Mouse (Mus musculus) 3T3-L1 (cell line): ENCODE measurements around the gene Arrdc5.
"Not testable (repeated sequence)": the region's sequence is repeated elsewhere in the genome, so short reads cannot be mapped to it uniquely, and the experiment has no call there.

Experiments used
- DNase-seq: peaks from one replicate; pipeline ENCODE4 v3.0.0-alpha.2; 2015; ENCODE audit warnings: low read depth, low spot score

Arrdc5 gene

DNA sequence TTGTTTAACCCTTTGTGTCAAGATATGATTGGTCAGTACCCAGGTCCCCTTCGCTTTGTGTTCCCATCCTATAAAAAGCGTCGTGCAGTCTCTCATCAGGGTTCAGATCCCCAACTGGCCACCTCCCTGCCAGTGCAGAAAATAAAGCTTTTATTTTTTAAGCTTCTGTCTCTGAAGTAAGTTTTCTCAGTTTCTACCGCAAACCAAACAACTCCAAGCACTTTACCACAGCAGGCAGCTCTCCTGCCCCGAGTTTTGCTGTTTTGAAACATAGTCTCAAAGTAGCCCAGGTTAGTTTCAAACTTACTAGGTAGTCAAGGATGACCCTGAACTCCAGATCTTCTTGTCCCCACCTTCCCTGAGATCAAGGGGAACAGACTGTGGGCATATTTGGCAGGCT, 21.7 kb downstream of the Arrdc5 start:
- DNase-seq, result no peak

DNA sequence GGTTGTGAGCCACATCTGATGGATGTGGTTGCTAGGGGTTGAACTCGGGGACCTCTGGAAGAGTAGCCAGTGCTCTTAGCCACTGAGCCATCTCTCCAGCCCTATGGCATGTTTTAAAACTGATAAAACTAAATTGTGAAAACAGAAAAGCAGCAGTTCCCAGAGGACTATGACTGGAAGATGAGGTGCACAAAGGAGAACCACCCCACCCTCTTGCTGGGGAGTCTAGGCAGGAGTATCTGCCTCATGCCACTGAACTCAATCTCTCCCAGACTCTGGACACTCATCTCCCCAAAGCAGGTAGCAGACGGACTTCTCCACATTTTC, 22.6 kb downstream of the Arrdc5 start:
- DNase-seq, result peak; percentile 30

- DNase-seq, result peak; percentile 100
Measured at GRCm38 (mm10) chr17:56276643-56277566, 23.2 kb downstream of the Arrdc5 start, which contains the start of gene Ticam1. Gene Ticam1 (minus strand): TSS chr17:56276786.

- DNase-seq, result peak; percentile 53
Measured at GRCm38 (mm10) chr17:56275842-56276480, 24.1 kb downstream of the Arrdc5 start.

GRCm38 (mm10) chr17:56273986-56274385, 26.1 kb downstream of the Arrdc5 start:
- DNase-seq, result no peak

- no peak for DNase-seq
Measured at GRCm38 (mm10) chr17:56273482-56273881, 26.6 kb downstream of the Arrdc5 start.

GRCm38 (mm10) chr17:56272644-56273043, 27.4 kb downstream of the Arrdc5 start:
- no peak for DNase-seq

DNA sequence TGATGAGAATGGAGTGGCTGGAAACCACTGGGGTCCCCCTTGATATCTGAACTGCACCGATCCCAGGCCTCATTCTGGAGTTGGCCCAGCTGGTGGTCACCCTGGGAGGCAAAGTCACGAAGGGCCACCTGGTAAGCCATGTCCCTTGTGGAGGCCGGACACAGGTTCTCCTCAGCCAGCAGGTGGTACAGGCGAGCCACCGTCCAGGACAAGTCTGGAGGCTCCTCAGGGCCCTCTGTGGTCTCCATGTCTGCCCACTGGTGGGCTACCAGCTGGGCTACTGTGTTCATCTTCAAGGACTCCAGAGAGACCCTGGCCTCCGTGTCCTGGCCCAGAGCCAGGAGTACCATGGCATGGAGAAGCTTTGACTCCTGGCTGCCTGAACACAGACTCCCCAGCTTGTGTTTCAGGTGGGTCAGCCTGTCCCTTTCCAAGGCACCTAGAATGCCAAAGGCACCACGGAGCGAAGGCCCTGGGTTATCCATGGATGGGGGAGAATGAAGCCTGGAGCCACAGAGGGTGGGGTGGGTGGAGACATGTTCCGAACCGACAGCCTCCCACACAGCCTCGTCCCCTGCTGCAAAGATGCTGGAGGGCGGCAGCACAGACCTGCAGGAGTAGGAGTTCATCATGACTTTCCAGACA, 28.4 kb downstream of the Arrdc5 start:
- DNase-seq, result no peak

DNA sequence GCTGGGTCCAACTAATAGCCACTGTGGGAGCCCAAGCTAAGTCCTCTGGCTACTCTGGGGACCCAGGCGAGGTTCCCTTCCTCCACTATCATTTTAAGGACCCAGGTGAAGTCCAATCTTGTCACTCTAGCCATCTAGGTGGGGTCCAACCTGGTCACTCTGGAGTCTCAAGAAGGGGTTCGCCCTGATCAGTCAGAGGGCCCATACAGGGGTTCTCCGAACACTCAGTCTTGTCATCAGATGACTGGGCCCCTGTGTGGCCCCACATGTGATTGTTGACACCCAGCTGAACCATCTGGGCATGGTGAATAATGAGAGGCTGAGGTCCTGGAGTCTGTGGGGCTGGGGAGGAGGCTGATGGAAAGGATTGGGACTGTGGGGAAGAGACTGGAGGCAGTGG, 30.3 kb downstream of the Arrdc5 start:
- DNase-seq, result no peak

DNA sequence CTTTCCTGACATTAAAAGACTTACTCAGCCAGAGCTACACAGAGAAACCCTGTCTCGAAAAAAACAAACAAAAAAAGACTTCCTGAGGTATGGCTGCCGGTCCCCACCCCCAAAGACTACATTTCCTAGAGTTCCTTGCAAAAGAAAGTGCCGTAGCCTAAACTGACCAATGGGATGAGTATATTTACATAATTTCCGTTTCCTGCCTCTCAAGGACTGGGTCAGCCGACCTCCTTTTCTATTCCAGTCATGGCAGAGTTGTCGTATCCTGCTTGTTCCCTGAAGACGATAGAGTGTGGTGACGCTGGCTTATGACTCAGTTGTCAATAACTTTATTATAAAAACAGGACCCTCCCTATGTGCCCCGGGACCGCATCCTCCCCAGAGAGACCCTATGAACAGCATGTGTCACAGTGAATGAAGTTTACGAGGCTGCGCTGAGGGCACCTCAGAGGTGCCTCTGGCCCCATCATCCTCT, 30.9 kb downstream of the Arrdc5 start:
- peak; percentile 47 for DNase-seq

GRCm38 (mm10) chr17:56266271-56266670, 33.8 kb downstream of the Arrdc5 start:
- DNase-seq, result peak; percentile 96

DNA sequence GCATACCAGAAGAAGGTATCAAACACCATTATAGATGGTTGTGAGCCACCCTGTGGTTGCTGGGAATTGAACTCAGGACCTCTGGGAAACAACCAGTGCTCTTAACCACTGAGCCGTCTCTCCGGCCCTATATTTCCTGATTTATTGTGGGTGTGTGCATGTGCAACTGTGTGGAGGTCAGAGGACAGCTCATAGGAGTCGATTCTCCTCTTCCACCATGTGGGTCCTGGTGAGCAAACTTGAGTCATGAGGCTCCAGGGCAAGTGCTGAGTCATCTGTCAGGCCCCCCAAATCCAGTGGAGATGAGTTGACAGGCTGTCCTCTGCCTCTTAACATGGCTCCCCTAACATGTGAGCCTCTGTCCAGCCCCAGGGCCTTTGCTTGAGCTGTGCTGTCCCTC, 34.2 kb downstream of the Arrdc5 start:
- DNase-seq, result peak; percentile 94

- no peak for DNase-seq
Measured at GRCm38 (mm10) chr17:56265011-56265410, 35.1 kb downstream of the Arrdc5 start.

GRCm38 (mm10) chr17:56264020-56264419, 36.1 kb downstream of the Arrdc5 start:
- DNase-seq, result peak; percentile 89

GRCm38 (mm10) chr17:56262645-56263094, 37.4 kb downstream of the Arrdc5 start:
- no peak for DNase-seq

DNA sequence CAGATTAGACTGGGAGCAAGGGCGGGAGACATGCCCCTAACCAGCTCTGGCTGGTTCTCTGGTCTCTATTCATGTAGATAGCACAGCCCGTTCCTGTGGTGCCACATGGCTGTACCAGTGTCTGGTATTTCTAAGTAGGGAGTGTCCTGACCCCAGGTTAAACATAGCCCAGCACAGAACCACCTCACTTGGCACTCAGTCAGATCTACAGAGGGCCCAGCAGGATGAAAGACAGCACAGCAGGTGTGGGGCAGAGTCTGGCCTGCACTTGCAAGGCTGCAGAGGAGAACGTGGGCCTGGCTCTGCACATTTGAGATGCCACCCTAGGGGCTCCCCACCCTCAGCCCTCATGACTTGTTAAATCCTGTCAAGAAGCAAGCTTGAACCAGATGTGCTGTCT, 38.9 kb downstream of the Arrdc5 start:
- DNase-seq, result no peak

GRCm38 (mm10) chr17:56259301-56260037, 40.6 kb downstream of the Arrdc5 start:
- DNase-seq, result no peak

GRCm38 (mm10) chr17:56258812-56259211, 41.3 kb downstream of the Arrdc5 start:
- DNase-seq, result not testable (repeated sequence)

- not testable (repeated sequence) for DNase-seq
Measured at GRCm38 (mm10) chr17:56258269-56258668, 41.8 kb downstream of the Arrdc5 start.

DNA sequence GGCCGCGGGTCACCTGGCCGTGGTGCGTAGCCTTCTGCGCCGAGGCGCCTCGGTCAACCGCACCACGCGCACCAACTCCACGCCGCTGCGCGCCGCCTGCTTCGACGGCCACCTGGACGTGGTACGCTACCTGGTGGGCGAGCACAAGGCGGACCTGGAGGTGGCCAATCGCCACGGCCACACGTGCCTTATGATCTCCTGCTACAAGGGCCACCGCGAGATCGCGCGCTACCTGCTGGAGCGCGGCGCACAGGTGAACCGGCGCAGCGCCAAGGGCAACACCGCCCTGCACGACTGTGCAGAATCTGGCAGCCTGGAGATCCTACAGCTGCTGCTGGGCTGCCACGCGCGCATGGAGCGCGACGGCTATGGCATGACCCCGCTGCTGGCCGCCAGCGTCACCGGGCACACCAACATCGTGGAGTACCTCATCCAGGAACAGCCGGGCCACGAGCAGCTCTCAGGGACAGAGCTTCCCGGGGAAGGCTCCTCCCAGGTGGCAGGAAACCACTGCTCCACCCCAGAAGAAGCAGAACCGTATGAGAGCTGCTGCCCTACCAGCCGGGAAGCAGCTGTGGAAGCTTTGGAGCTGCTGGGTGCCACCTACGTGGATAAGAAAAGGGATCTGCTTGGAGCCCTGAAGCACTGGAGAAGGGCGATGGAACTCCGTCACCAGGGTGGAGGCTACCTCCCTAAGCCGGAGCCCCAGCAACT, 42.7 kb downstream of the Arrdc5 start:
- DNase-seq, result no peak
